Mouse (Mus musculus) myocyte (in vitro differentiated cells): ENCODE measurements around the gene Cox8a.

Experiments used
- CEBPB ChIP-seq: IDR thresholded peaks from 2 replicates; pipeline ENCODE4 v1.6.1; 2011; ENCODE audit warnings: mild to moderate bottlenecking, moderate library complexity; ENCODE audit not compliant: poor library complexity, insufficient read depth, severe bottlenecking
- E2F4 ChIP-seq: IDR thresholded peaks from one replicate; pipeline ENCODE4 v1.6.1; 2011; ENCODE audit warnings: mild to moderate bottlenecking, control low read depth, moderate library complexity; ENCODE audit not compliant: insufficient read depth
- MAX ChIP-seq: IDR thresholded peaks from one replicate; pipeline ENCODE4 v1.6.1; 2011; ENCODE audit warnings: low read depth, mild to moderate bottlenecking, control low read depth
- MYOD1 ChIP-seq, 3 experiments: IDR thresholded peaks; one replicate each; pipeline ENCODE4 v1.6.1; 2011; ENCODE audit warnings: control low read depth in 2 of 3, low read depth in 2 of 3, mild to moderate bottlenecking in 2 of 3, moderate library complexity in 1 of 3; ENCODE audit not compliant: insufficient read length in 2 of 3, control insufficient read depth in 1 of 3
- MYOG ChIP-seq, 3 experiments: IDR thresholded peaks; one replicate each; pipeline ENCODE4 v1.6.1; 2011; ENCODE audit warnings: control low read depth in 2 of 3, low read depth in 2 of 3, mild to moderate bottlenecking in 2 of 3; ENCODE audit not compliant: insufficient read length in 2 of 3, control insufficient read depth in 1 of 3, insufficient read depth in 1 of 3
- POLR2A ChIP-seq: IDR thresholded peaks from one replicate; pipeline ENCODE4 v1.6.1; 2011; ENCODE audit warnings: low read depth, mild to moderate bottlenecking, control low read depth, moderate library complexity; ENCODE audit not compliant: insufficient read length
- POLR2AphosphoS2 ChIP-seq: IDR thresholded peaks from one replicate; pipeline ENCODE4 v1.6.1; 2011; ENCODE audit warnings: low read depth, control low read depth; ENCODE audit not compliant: insufficient read length
- REST ChIP-seq: IDR thresholded peaks from one replicate; pipeline ENCODE4 v1.6.1; 2011; ENCODE audit warnings: mild to moderate bottlenecking, control low read depth, moderate library complexity; ENCODE audit not compliant: insufficient read depth, insufficient read length
- SRF ChIP-seq: IDR thresholded peaks from one replicate; pipeline ENCODE4 v1.6.1; 2011; ENCODE audit warnings: low read depth; ENCODE audit not compliant: control insufficient read depth, insufficient read length
- TCF12 ChIP-seq: IDR thresholded peaks from one replicate; pipeline ENCODE4 v1.6.1; 2011; ENCODE audit warnings: mild to moderate bottlenecking, control low read depth; ENCODE audit not compliant: poor library complexity, insufficient read depth, severe bottlenecking
- TCF3 ChIP-seq: IDR thresholded peaks from one replicate; pipeline ENCODE4 v1.6.1; 2011; ENCODE audit warnings: low read depth, control low read depth; ENCODE audit not compliant: insufficient read length
- USF1 ChIP-seq: IDR thresholded peaks from one replicate; pipeline ENCODE4 v1.6.1; 2011; ENCODE audit warnings: low read depth, mild to moderate bottlenecking, control low read depth, moderate library complexity

- no peak for TF ChIP-seq USF1
- no peak for TF ChIP-seq POLR2A
- TF ChIP-seq POLR2AphosphoS2 = no peak
- TF ChIP-seq CEBPB = no peak
- TF ChIP-seq TCF12 = no peak
- no peak for TF ChIP-seq TCF3
- no peak for TF ChIP-seq MAX
- TF ChIP-seq MYOD1 (IDR thresholded peaks at IDR 0.05; ENCODE audit: control insufficient read depth in 1 of 3, insufficient read length in 2 of 3, low read depth in 2 of 3) = no peak
- no peak for TF ChIP-seq SRF
- no peak for TF ChIP-seq E2F4
- no peak for TF ChIP-seq MYOG (IDR thresholded peaks at IDR 0.05; ENCODE audit: control insufficient read depth in 1 of 3, insufficient read depth in 1 of 3, insufficient read length in 2 of 3, low read depth in 2 of 3)
- no peak for TF ChIP-seq REST
These were observed 46.8 kb upstream of the Cox8a start for GRCm38 (mm10) chr19:7264088-7264765.
